Mouse (Mus musculus) embryonic facial prominence, embryonic 14.5 days (tissue): ENCODE data around the gene Gm15294. TPM values are rescaled to one million over a fixed set of nuclear protein-coding genes. Genes with fewer than 3 reads are reported as not detected.

Experiments used
- ATAC-seq: fragments of 200-750 bp; cut with Nextera tagmentation; 2 replicates; pipeline ENCODE4 v1.8.0; 2017; ENCODE audit warnings: low read depth, moderate number of reproducible peaks, moderate TSS enrichment
- DNase-seq: peaks from one replicate; pipeline ENCODE4 v3.0.0-alpha.2; 2015; ENCODE audit warnings: low spot score
- H3K27ac ChIP-seq: fragments of 300-500 bp; sonication (generic); replicated peaks from 2 replicates; pipeline ENCODE4 v1.5.1; 2014; ENCODE audit warnings: low read depth, mild to moderate bottlenecking, low read length, moderate library complexity
- H3K27me3 ChIP-seq: fragments of 300-500 bp; sonication (generic); replicated peaks from 2 replicates; pipeline ENCODE4 v1.6.1; 2014; ENCODE audit warnings: low read length; ENCODE audit not compliant: control insufficient read depth, insufficient read depth
- H3K36me3 ChIP-seq: fragments of 300-500 bp; sonication (generic); 2 replicates; pipeline ENCODE4 v1.6.1; 2014; ENCODE audit warnings: low read length, mixed read lengths; ENCODE audit not compliant: control insufficient read depth, insufficient read depth
- H3K4me1 ChIP-seq: fragments of 300-500 bp; sonication (generic); 2 replicates; pipeline ENCODE4 v1.6.1; 2014; ENCODE audit warnings: antibody characterized with exemption, low read length; ENCODE audit not compliant: control insufficient read depth, insufficient read depth
- H3K4me2 ChIP-seq: fragments of 300-500 bp; sonication (generic); 2 replicates; pipeline ENCODE4 v1.6.1; 2014; ENCODE audit warnings: low read depth, mild to moderate bottlenecking, low read length, moderate library complexity, mixed read lengths
- H3K4me3 ChIP-seq: fragments of 300-500 bp; sonication (generic); 2 replicates; pipeline ENCODE4 v1.5.1; 2014; ENCODE audit warnings: low read depth, mild to moderate bottlenecking, low read length
- H3K9ac ChIP-seq: fragments of 300-500 bp; sonication (generic); 2 replicates; pipeline ENCODE4 v1.6.1; 2014; ENCODE audit warnings: low read depth, mild to moderate bottlenecking, low read length, moderate library complexity, mixed read lengths
- H3K9me3 ChIP-seq: fragments of 300-500 bp; sonication (generic); 2 replicates; pipeline ENCODE4 v1.6.1; 2016; ENCODE audit warnings: low read length; ENCODE audit not compliant: control insufficient read depth
- WGBS: fragments of 180-500 bp; shearing (Covaris S2); extraction: QIAGEN DNeasy Blood & Tissue Kit; methylation state at CpG from one replicate; pipeline ENCODE4 v1.1.7; 2014; 5-methylcytosine and 5-hydroxymethylcytosine counted together
- polyA plus RNA-seq: library from polyadenylated mRNA; unstranded; fragments of >200 nt; fragmentation: Nextera tagmentation; extraction: Ambion mirVana; gene quantifications from 2 replicates; pipeline ENCODE4 v1.2.1, GENCODE M21; 2014

Gm15294 gene
- polyA plus RNA-seq, result 0.39 TPM in 1 of 2 replicates, not detected in the other

DNA sequence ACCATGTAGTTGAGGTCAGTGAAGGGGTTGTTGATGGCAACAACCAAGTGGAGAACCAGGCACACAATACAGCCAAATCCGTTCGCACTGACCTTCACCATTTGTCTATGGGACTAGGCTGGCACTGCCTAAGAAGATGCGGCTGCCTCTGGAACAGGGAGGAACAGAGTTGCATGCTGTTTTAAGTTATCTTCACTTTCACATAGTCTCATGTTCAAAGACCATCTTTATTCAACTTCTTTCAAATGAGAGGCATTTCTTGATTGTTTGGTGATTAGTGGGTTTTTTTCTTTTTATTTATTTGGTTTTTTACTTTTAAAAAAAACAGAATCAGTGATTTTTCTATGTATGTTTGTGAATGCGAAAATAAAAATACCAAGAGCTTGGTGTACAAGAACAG, at the start of gene Gm15294:
Gm15294 (minus strand) TSS at position 101 of the 400 bp plus-strand sequence.
- WGBS, result 92% methylated on average over 4 of the region's 4 CpGs
- no peaks in the 10 kb centered on the region for H3K4me1 ChIP-seq
- H3K9me3 ChIP-seq, result no peaks in the 10 kb centered on the region
- no peak within 1 kb of the TSS for H3K27ac ChIP-seq
- no peak within 1 kb of the TSS for H3K9ac ChIP-seq
- DNase-seq, result no peak
- no peaks in the 10 kb centered on the region for H3K36me3 ChIP-seq
- no peaks in the 10 kb centered on the region for H3K27me3 ChIP-seq
- H3K4me3 ChIP-seq, result no peak within 1 kb of the TSS
- no peak for ATAC-seq
- no peak within 1 kb of the TSS for H3K4me2 ChIP-seq

DNA sequence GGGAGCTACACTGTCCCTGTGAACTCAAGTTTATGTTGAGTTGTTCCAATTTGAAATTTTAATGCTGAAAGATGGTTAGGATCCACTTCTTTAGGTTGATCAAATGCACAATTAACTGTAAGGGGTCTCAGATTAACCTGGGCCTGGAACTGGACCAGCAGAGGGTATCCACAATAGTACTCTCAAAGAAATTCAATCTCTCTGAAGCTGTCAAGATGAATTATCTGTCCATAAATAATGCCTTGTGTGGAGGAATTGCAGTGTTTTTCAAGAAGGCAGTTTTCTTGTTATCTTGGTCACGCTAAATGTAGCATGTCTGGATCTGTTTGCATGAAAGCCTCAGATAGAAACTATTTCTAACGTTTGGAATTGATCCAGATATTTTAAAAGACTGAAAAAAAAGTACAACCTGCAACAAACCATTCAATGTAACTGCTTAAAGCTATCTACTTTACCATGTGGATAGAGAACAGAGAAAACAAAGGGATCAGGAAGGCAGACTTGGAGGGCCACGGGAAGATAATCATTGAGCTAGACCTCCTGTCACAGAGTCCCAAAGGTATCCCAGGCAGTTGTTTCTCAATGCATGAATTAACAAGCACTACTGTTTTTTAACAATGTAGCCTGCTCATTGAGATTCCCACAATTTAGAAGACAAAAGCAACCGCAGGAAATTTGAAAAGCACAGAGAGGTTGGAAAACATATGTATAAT, 9.5 kb upstream of the Gm15294 start:
- H3K4me3 ChIP-seq, result no peak overlapping the region
- DNase-seq, result peak; percentile 11
- no peaks in the 10 kb centered on the region for H3K36me3 ChIP-seq
- WGBS, result 41% methylated on average over 4 of the region's 4 CpGs
- no peaks in the 10 kb centered on the region for H3K4me1 ChIP-seq
- no peaks in the 10 kb centered on the region for H3K27me3 ChIP-seq
- ATAC-seq, result no peak
- H3K9ac ChIP-seq, result no peak overlapping the region
- H3K4me2 ChIP-seq, result no peak overlapping the region
- no peaks in the 10 kb centered on the region for H3K9me3 ChIP-seq
- H3K27ac ChIP-seq, result no peak overlapping the region

DNA sequence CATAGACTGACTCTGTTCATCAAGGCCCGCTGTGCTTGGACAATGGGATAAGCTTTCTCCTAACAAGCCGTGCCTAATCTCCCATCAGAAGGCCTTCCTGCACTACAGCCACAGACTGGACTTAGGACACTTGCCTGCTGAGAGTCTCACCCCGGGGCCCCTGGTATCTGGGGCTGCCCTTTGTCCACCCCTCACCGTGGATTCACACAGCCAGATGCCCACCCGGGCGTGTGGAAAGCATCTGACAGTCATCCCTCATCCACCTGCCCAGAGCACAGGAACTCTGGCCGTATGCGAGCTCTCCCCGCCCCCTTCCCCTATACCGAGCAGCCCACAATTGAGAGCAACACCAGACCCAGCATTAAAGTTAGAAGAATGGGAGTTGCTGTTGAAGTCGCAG, 1.0 kb downstream of the Gm15294 start:
- H3K27ac ChIP-seq, result no peak overlapping the region
- H3K36me3 ChIP-seq, result no peaks in the 10 kb centered on the region
- H3K4me3 ChIP-seq, result no peak overlapping the region
- no peaks in the 10 kb centered on the region for H3K4me1 ChIP-seq
- ATAC-seq, result no peak
- H3K9me3 ChIP-seq, result no peaks in the 10 kb centered on the region
- 62% methylated on average over 11 of the region's 11 CpGs for WGBS
- no peak overlapping the region for H3K9ac ChIP-seq
- H3K4me2 ChIP-seq, result no peak overlapping the region
- DNase-seq, result no peak
- H3K27me3 ChIP-seq, result 0 out of 2 replicates have a peak, but pooled peaks cover under 1% of the 10 kb centered on the region

DNA sequence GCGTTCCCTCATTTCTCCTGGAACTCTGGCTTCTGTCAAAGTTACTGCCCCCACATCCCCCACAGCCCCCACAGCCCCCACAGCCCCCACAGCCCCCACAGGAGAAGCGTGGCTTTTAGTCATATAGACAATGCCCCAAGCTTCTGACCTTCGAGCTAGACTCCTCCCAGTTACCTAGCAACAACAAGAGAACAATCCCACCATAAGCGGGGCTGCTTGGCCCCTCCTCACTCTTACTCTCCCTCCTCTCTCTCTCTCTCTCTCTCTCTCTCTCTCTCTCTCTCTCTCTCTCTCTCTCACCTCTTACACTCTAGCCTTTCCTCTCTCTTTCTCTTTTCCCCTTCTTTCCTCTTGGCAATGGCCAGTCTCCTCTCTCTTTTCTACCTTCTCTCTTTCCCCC, 1.4 kb downstream of the Gm15294 start:
- Histone ChIP-seq H3K4me1 (no peaks in the 10 kb centered on the region), H3K4me3 (no peak overlapping the region), H3K36me3 (no peaks in the 10 kb centered on the region), H3K9ac (no peak overlapping the region), H3K9me3 (no peaks in the 10 kb centered on the region), H3K27ac (no peak overlapping the region), H3K27me3 (0 out of 2 replicates have a peak, but pooled peaks cover 3% of the 10 kb centered on the region), H3K4me2 (no peak overlapping the region)
- WGBS, result 76% methylated on average over 3 of the region's 4 CpGs
- ATAC-seq (no peak), DNase-seq (no peak)

DNA sequence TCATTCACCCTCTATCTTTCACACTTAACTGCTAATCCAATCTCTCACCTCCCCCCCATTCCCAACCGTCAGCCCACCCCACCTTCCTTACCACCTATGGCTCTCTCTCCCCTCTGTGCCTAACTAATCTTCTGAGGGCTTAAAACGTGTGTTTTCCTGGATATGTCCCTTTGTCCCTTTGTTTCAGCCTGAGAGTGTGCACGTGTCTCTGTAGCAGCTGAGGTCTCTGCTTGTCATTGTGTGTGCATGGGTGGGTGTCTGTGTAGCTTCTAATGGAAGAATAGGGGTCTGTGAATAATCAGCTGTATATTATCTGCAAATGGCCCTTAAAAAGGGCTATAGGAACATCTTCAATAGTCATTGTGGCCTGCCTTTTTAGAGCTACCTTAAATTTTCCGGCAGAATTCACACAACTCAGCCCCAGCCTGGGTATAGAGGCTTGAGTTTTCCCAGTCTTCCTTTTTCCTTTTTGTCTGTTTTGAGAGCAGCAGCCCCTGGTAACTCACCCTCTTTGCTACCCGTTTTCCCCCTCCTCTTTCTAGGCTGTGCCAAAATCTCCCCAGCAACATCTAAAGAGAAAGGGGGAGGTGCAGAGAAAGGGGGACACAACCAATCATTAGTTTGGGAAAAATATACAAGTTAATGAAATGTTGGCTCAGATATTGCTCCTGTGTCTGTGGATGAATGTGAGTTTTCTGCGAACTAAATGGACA, 19.2 kb downstream of the Gm15294 start:
- Histone ChIP-seq H3K36me3 (no peaks in the 10 kb centered on the region), H3K9ac (no peak overlapping the region), H3K4me1 (no peaks in the 10 kb centered on the region), H3K9me3 (no peaks in the 10 kb centered on the region), H3K4me2 (no peak overlapping the region), H3K27ac (no peak overlapping the region), H3K4me3 (no peak overlapping the region), H3K27me3 (peaks cover 5% of the 10 kb centered on the region)
- ATAC-seq (no peak), DNase-seq (no peak)
- 39% methylated on average over 6 of the region's 6 CpGs for WGBS

Other genes with a start within 250 kb of the Gm15294 start
- 2.4 and 3.4 TPM in 2 replicates for gene Irs4, start 150.0 kb downstream of the Gm15294 start, polyA plus RNA-seq